Comparison of ENCODE assay signal across 9 mouse cellular contexts in genomic region chr14:76310278-76310677, GRCm38 (mm10).
DNase-seq lines count a peak whose midpoint lies in the region; ATAC-seq and TF ChIP-seq lines count a peak whose summit lies in the region.
"Had no signal": no experiment of that assay in that cellular context is flagged by ENCODE, and none has a peak within 500 bp of the region (broad histone marks: within the 10 kb centered on the region; RNA-seq: fewer than 3 reads in every experiment).

No protein-coding gene starts in this region.

- no peak overlapping the region for H3K4me3 ChIP-seq in heart, adult 2 months
- no peak overlapping the region for H3K4me3 ChIP-seq in heart, embryonic 12.5 days
- H3K4me3 ChIP-seq in lung, embryonic 15.5 days: no peak overlapping the region
- H3K4me3 ChIP-seq: embryonic facial prominence, embryonic 12.5 days had no signal

- TF ChIP-seq EP300 in heart, adult 2 months (IDR thresholded peaks at IDR 0.05; ENCODE audit: insufficient read depth, low read depth, low read length): 0 out of 2 replicates have a peak, but pooled peaks have one; percentile 34

- H3K27me3 ChIP-seq in heart, adult 2 months (ENCODE audit: control insufficient read depth, insufficient read depth, low read length): no peaks in the 10 kb centered on the region
- 0 out of 2 replicates have a peak, but pooled peaks cover 4% of the 10 kb centered on the region for H3K27me3 ChIP-seq in heart, embryonic 12.5 days (replicated peaks)
- H3K27me3 ChIP-seq in lung, embryonic 15.5 days: no peaks in the 10 kb centered on the region
- H3K27me3 ChIP-seq: embryonic facial prominence, embryonic 12.5 days had no signal

- no peak for TF ChIP-seq POLR2A in heart, adult 2 months (IDR thresholded peaks at IDR 0.05; ENCODE audit: insufficient read depth, low read depth, low read length)

- no peak for TF ChIP-seq CTCF in heart, adult 2 months (IDR thresholded peaks at IDR 0.05)

- no peaks in the 10 kb centered on the region for H3K79me2 ChIP-seq in heart, adult 2 months (replicated peaks; ENCODE audit: control insufficient read depth, insufficient read depth, low read length)

- intact Hi-C loops in heart, adult 2 months (cut with DNase I): loop anchor here (10.0 kb wide), 1 partner anchor 155 kb away; no protein-coding TSS in a partner anchor

- no peaks in the 10 kb centered on the region for H3K9me3 ChIP-seq in heart, embryonic 12.5 days (replicated peaks)
- H3K9me3 ChIP-seq in lung, embryonic 15.5 days: no peaks in the 10 kb centered on the region
- H3K9me3 ChIP-seq: embryonic facial prominence, embryonic 12.5 days had no signal

- H3K4me2 ChIP-seq in heart, embryonic 12.5 days: no peak overlapping the region
- H3K4me2 ChIP-seq in lung, embryonic 15.5 days: no peak overlapping the region
- H3K4me2 ChIP-seq: embryonic facial prominence, embryonic 12.5 days had no signal

- DNase-seq in heart, adult 2 months: peak; percentile 81 to 86
- DNase-seq in adrenal gland, postnatal 14 days: peak; percentile 68
- peak; percentile 69 to 70 for DNase-seq in frontal cortex, postnatal 10 days (ENCODE audit: low spot score in 2 of 2)
- peak; percentile 13 for DNase-seq in kidney, postnatal 14 days
- peak; percentile 18 for DNase-seq in testis, postnatal 14 days (ENCODE audit: low spot score)
- DNase-seq in MN1 (ENCODE audit: low spot score): no peak

- no peak for ATAC-seq in heart, embryonic 12.5 days (ENCODE audit: insufficient number of reproducible peaks, low FRiP score)
- peak; percentile 70 for ATAC-seq in lung, embryonic 15.5 days (ENCODE audit: borderline replicate concordance, extremely low read depth, low FRiP score, low TSS enrichment)

- no peaks in the 10 kb centered on the region for H3K36me3 ChIP-seq in heart, adult 2 months (ENCODE audit: control insufficient read depth, insufficient read depth, low read length)
- no peaks in the 10 kb centered on the region for H3K36me3 ChIP-seq in heart, embryonic 12.5 days
- H3K36me3 ChIP-seq in lung, embryonic 15.5 days: no peaks in the 10 kb centered on the region
- H3K36me3 ChIP-seq: embryonic facial prominence, embryonic 12.5 days had no signal

- no peak overlapping the region for H3K9ac ChIP-seq in heart, adult 2 months (ENCODE audit: low read depth, low read length)
- no peak overlapping the region for H3K9ac ChIP-seq in heart, embryonic 12.5 days
- H3K9ac ChIP-seq in lung, embryonic 15.5 days: no peak overlapping the region
- H3K9ac ChIP-seq: embryonic facial prominence, embryonic 12.5 days had no signal

- H3K4me1 ChIP-seq in heart, adult 2 months (ENCODE audit: control insufficient read depth, insufficient read depth, low read length): no peaks in the 10 kb centered on the region; the same call in 1 of the 2 replicates
- H3K4me1 ChIP-seq in heart, embryonic 12.5 days (replicated peaks): no peaks in the 10 kb centered on the region
- peaks cover 23% of the 10 kb centered on the region for H3K4me1 ChIP-seq in lung, embryonic 15.5 days

- 43% methylated on average over 6 of the region's 6 CpGs for WGBS in heart, adult 2 months
- WGBS in heart, embryonic 12.5 days: 83% methylated on average over 6 of the region's 6 CpGs
- WGBS in lung, embryonic 15.5 days: 39% methylated on average over 6 of the region's 6 CpGs

- peak overlapping the region; percentile 59 for H3K27ac ChIP-seq in heart, adult 2 months
- no peak overlapping the region for H3K27ac ChIP-seq in heart, embryonic 12.5 days (ENCODE audit: poor library complexity, severe bottlenecking)
- H3K27ac ChIP-seq in lung, embryonic 15.5 days: no peak overlapping the region
- H3K27ac ChIP-seq: embryonic facial prominence, embryonic 12.5 days had no signal
